Mouse (Mus musculus): ENCODE data around the gene Prss38. TPM values are rescaled to one million over a fixed set of nuclear protein-coding genes. Genes with fewer than 3 reads are reported as not detected.

Prss38 gene
- 0.14 and 0.20 TPM in 2 replicates for polyA plus RNA-seq (2012; rRNA removed)

DNA sequence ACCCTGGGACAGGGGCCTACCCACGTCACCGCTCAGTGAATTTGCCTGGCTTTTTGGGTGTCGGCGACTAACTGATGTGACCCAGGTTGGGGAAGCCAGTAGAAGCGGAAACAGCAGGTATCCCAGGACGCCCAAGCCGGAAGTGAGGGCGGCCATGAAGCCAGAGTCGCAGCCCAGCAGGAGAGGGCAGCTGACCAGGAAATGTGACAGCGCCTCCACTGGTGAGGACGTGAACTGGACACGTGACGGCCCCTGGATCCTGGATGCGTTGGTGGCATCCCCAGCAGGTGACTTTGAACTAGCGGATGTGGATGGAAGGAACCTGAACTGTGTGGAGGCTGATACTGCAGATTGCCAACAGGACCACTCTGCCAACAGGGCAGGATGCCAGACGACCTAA is at the start of gene Prss38:
Gene Prss38, minus strand, starts transcription at position 183 of the 400 bp plus-strand sequence.

Other genes starting within 250 kb of the Prss38 start
- gene Obscn, start 239.3 kb downstream of the Prss38 start, polyA plus RNA-seq (2012; rRNA removed): 0.74 and 2.6 TPM in 2 replicates
- gene Iba57, start 211.9 kb downstream of the Prss38 start, polyA plus RNA-seq (2012; rRNA removed): 6.6 and 6.9 TPM in 2 replicates
- 0.64 and 0.93 TPM in 2 replicates for gene Gjc2, start 192.4 kb downstream of the Prss38 start, polyA plus RNA-seq (2012; rRNA removed)
- 138 and 152 TPM in 2 replicates for gene Guk1, start 183.4 kb downstream of the Prss38 start, polyA plus RNA-seq (2012; rRNA removed)
- 44.4 and 50.2 TPM in 2 replicates for gene Mrpl55, start 173.2 kb downstream of the Prss38 start, polyA plus RNA-seq (2012; rRNA removed)
- gene 2310033P09Rik, start 167.3 kb downstream of the Prss38 start, polyA plus RNA-seq (2012; rRNA removed): 39.9 and 41.4 TPM in 2 replicates
- 564 and 587 TPM in 2 replicates for gene Arf1, start 147.4 kb downstream of the Prss38 start, polyA plus RNA-seq (2012; rRNA removed)
- gene Wnt3a, start 84.9 kb downstream of the Prss38 start, polyA plus RNA-seq (2012; rRNA removed): 0.91 and 0.98 TPM in 2 replicates
- gene Wnt9a, start 68.7 kb downstream of the Prss38 start, polyA plus RNA-seq (2012; rRNA removed): 3.6 and 5.2 TPM in 2 replicates
- 13.9 TPM in 2 replicates for gene Jmjd4, start 74.4 kb upstream of the Prss38 start, polyA plus RNA-seq (2012; rRNA removed)
- gene Snap47, start 75.5 kb upstream of the Prss38 start, polyA plus RNA-seq (2012; rRNA removed): 283 and 284 TPM in 2 replicates
- 7.0 and 7.8 TPM in 2 replicates for gene Zfp867, start 96.8 kb upstream of the Prss38 start, polyA plus RNA-seq (2012; rRNA removed)
- 13.5 and 14.5 TPM in 2 replicates for gene Zkscan17, start 151.1 kb upstream of the Prss38 start, polyA plus RNA-seq (2012; rRNA removed)
- gene Nlrp3, start 165.9 kb upstream of the Prss38 start, polyA plus RNA-seq (2012; rRNA removed): 0.39 and 0.55 TPM in 2 replicates
- gene Olfr222, start 200.6 kb upstream of the Prss38 start, polyA plus RNA-seq (2012; rRNA removed): not detected in 2 replicates
- not detected in 2 replicates for gene Olfr223, start 217.6 kb upstream of the Prss38 start, polyA plus RNA-seq (2012; rRNA removed)